Comparison of ENCODE assay signal across 8 mouse cellular contexts in the genomic region with DNA sequence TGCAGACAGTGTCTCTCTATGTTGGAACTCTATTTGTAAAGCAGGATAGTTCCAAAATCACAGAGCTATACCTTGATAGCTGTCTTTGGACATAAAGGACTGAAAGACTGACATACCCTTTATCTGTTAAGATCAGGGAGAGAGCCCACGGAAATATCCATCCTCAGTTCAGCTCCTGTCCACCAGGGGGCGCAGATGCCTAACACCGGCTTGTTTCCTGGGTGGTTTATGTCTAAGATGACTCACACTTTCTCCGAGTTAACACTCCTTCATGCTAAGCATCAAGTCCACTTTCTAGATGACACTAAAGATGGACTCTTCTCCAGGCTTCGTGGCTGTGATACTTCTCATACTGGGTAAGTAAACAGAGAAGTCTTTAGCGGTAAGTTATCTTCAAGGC.
DNase-seq lines count a peak whose midpoint lies in the region; ATAC-seq and TF ChIP-seq lines count a peak whose summit lies in the region.
"Not testable (repeated sequence)": the region's sequence is repeated elsewhere in the genome, so short reads cannot be mapped to it uniquely, and the experiment has no call there.

No protein-coding gene starts in this region.

- H3K4me1 ChIP-seq in cortical plate, adult 2 months (ENCODE audit: control insufficient read depth, insufficient read depth, low read length); stomach, postnatal 0 days (replicated peaks; ENCODE audit: control insufficient read depth, insufficient read depth): not testable (repeated sequence)

- not testable (repeated sequence) for TF ChIP-seq EP300 in stomach, postnatal 0 days (optimal IDR thresholded peaks at IDR 0.05)

- not testable (repeated sequence) for H3K9ac ChIP-seq in stomach, postnatal 0 days (ENCODE audit: low read length)

- TF ChIP-seq CTCF in cortical plate, adult 2 months (IDR thresholded peaks at IDR 0.05; ENCODE audit: extremely low read depth, insufficient read depth, low read length) = peak; percentile 40
- peak; percentile 54 for TF ChIP-seq CTCF in gastrocnemius, adult 2 months (IDR thresholded peaks at IDR 0.05)
- TF ChIP-seq CTCF in stomach, postnatal 0 days (IDR thresholded peaks at IDR 0.05; ENCODE audit: low read depth) = peak; percentile 76

- not testable (repeated sequence) for H3K9me3 ChIP-seq in stomach, postnatal 0 days (ENCODE audit: control insufficient read depth, low read length)

- H3K27ac ChIP-seq in cortical plate, adult 2 months (ENCODE audit: insufficient read depth, low read length); gastrocnemius, adult 2 months; stomach, postnatal 0 days (replicated peaks): not testable (repeated sequence)

- peak; percentile 21 for DNase-seq in A20 (ENCODE audit: low read depth, low spot score)
- peak; percentile 20 for DNase-seq in adrenal gland, adult 2 months
- DNase-seq in gastrocnemius, adult 2 months = peak; percentile 12
- peak; percentile 11 for DNase-seq in kidney, adult 18-20 months
- peak; percentile 34 for DNase-seq in liver
- DNase-seq in naive thymus-derived CD4-positive, alpha-beta T cell, adult 2 months (ENCODE audit: low read depth) = peak; percentile 89
- peak; percentile 49 for DNase-seq in stomach, postnatal 0 days (ENCODE audit: low spot score)

- not testable (repeated sequence) for H3K4me3 ChIP-seq in cortical plate, adult 2 months (ENCODE audit: insufficient read depth, low read length); gastrocnemius, adult 2 months; stomach, postnatal 0 days (ENCODE audit: low read depth, low read length)

- not testable (repeated sequence) for H3K36me3 ChIP-seq in stomach, postnatal 0 days (ENCODE audit: control insufficient read depth, insufficient read depth, low read length)

- not testable (repeated sequence) for H3K4me2 ChIP-seq in stomach, postnatal 0 days (replicated peaks; ENCODE audit: low read depth)

- ATAC-seq in stomach, postnatal 0 days (ENCODE audit: low FRiP score, low TSS enrichment) = peak; percentile 59; the same call in 1 of the 2 replicates

- WGBS in stomach, postnatal 0 days = 23% methylated on average over 6 of the region's 6 CpGs

- intact Hi-C loops in gastrocnemius, adult 2 months (cut with DNase I) = not testable (repeated sequence)

- H3K27me3 ChIP-seq in stomach, postnatal 0 days (ENCODE audit: control insufficient read depth, insufficient read depth, low read length) = not testable (repeated sequence)

- TF ChIP-seq POLR2A in cortical plate, adult 2 months (IDR thresholded peaks at IDR 0.05; ENCODE audit: extremely low read depth, insufficient read depth, low read length) = not testable (repeated sequence)

Comparison
In these comparisons a context has a peak if more than half of its experiments do, and no peak if none do; other contexts are left out.
1. DNase-seq: peak in every context shown above with its lines; median percentile 89 in naive thymus-derived CD4-positive, alpha-beta T cell, adult 2 months; 49 in stomach, postnatal 0 days; 34 in liver; 21 in A20; 20 in adrenal gland, adult 2 months; 12 in gastrocnemius, adult 2 months; 11 in kidney, adult 18-20 months.